Mouse (Mus musculus) MEL (cell line): ENCODE data around the gene Fam129a. TPM values are rescaled to one million over a fixed set of nuclear protein-coding genes. Genes with fewer than 3 reads are reported as not detected.

Experiments
- DNase-seq: peaks from one replicate; pipeline ENCODE4 v3.0.0; 2011; ENCODE audit warnings: low read depth, low spot score
- H3K27ac ChIP-seq: 2 replicates; pipeline ENCODE4 v1.5.1; 2012; ENCODE audit warnings: low read depth, mild to moderate bottlenecking, control low read depth, low read length, moderate library complexity; ENCODE audit not compliant: control insufficient read depth
- H3K27me3 ChIP-seq, 2 experiments: fragments of 150-350 bp in 1 of 2; sonication (generic) in 1 of 2; 2 replicates each; pipeline ENCODE4 v1.6.1; 2012; ENCODE audit warnings: low read length in 2 of 2, mild to moderate bottlenecking in 2 of 2, improper control_type of control experiment in 1 of 2, moderate library complexity in 1 of 2; ENCODE audit not compliant: insufficient read depth in 2 of 2, control insufficient read depth in 1 of 2
- H3K36me3 ChIP-seq, 2 experiments: 2 replicates each; pipeline ENCODE4 v1.6.1; 2012 to 2014; ENCODE audit warnings: low read length in 2 of 2, improper control_type of control experiment in 1 of 2, inconsistent platforms in 1 of 2, mild to moderate bottlenecking in 1 of 2; ENCODE audit not compliant: insufficient read depth in 2 of 2, control insufficient read depth in 1 of 2
- H3K4me1 ChIP-seq, 2 experiments: fragments of 150-350 bp in 1 of 2; sonication (generic) in 1 of 2; 2 replicates each; pipeline ENCODE4 v1.6.1; 2012; ENCODE audit warnings: low read length in 2 of 2, improper control_type of control experiment in 1 of 2, mild to moderate bottlenecking in 1 of 2; ENCODE audit not compliant: insufficient read depth in 2 of 2, control insufficient read depth in 1 of 2
- H3K4me3 ChIP-seq, 2 experiments: fragments of 150-350 bp in 1 of 2; sonication (generic) in 1 of 2; 2 replicates each; pipeline ENCODE4 v1.5.1; 2012; ENCODE audit warnings: low read depth in 2 of 2, low read length in 2 of 2, mild to moderate bottlenecking in 2 of 2, moderate library complexity in 2 of 2, control low read depth in 1 of 2, improper control_type of control experiment in 1 of 2; ENCODE audit not compliant: control insufficient read depth in 1 of 2, insufficient read depth in 1 of 2
- H3K79me2 ChIP-seq: 2 replicates; pipeline ENCODE4 v1.6.1; 2012; ENCODE audit warnings: mild to moderate bottlenecking, low read length, moderate library complexity; ENCODE audit not compliant: control insufficient read depth, poor library complexity, insufficient read depth
- H3K9ac ChIP-seq: 2 replicates; pipeline ENCODE4 v1.6.1; 2012; ENCODE audit warnings: low read depth, mild to moderate bottlenecking, control low read depth, low read length, moderate library complexity; ENCODE audit not compliant: control insufficient read depth, poor library complexity, severe bottlenecking
- H3K9me3 ChIP-seq: fragments of 150-350 bp; sonication (generic); replicated peaks from 2 replicates; pipeline ENCODE4 v1.6.1; 2012; ENCODE audit warnings: mild to moderate bottlenecking, low read length, improper control_type of control experiment, moderate library complexity; ENCODE audit not compliant: insufficient read depth
- BHLHE40 ChIP-seq: IDR thresholded peaks from 2 replicates; pipeline ENCODE4 v1.6.1; 2012; ENCODE audit warnings: low read depth, mild to moderate bottlenecking, inconsistent platforms, low read length, improper control_type of control experiment, borderline replicate concordance
- CHD2 ChIP-seq: IDR thresholded peaks from 2 replicates; pipeline ENCODE4 v1.6.1; 2011; ENCODE audit warnings: low read length, improper control_type of control experiment
- GABPA ChIP-seq: IDR thresholded peaks from 2 replicates; pipeline ENCODE4 v1.6.1; 2012; ENCODE audit warnings: low read depth, mild to moderate bottlenecking, inconsistent platforms, low read length, improper control_type of control experiment, moderate library complexity
- GATA1 ChIP-seq: IDR thresholded peaks from 2 replicates; pipeline ENCODE4 v1.6.1; 2011; ENCODE audit warnings: low read depth, low read length, improper control_type of control experiment
- KAT2A ChIP-seq: conservative IDR thresholded peaks from 2 replicates; pipeline ENCODE4 v1.6.1; 2012; ENCODE audit warnings: low read depth, low read length, improper control_type of control experiment, inconsistent platforms
- MAZ ChIP-seq: IDR thresholded peaks from 2 replicates; pipeline ENCODE4 v1.6.1; 2012; ENCODE audit warnings: low read depth, mild to moderate bottlenecking, inconsistent platforms, low read length, improper control_type of control experiment
- MXI1 ChIP-seq: IDR thresholded peaks from 2 replicates; pipeline ENCODE4 v1.6.1; 2011; ENCODE audit warnings: mild to moderate bottlenecking, low read depth, low read length, improper control_type of control experiment
- MYC ChIP-seq: IDR thresholded peaks from 2 replicates; pipeline ENCODE4 v1.6.1; 2011; ENCODE audit warnings: low read depth, mild to moderate bottlenecking, low read length, improper control_type of control experiment, moderate library complexity
- NELFE ChIP-seq: IDR thresholded peaks from 2 replicates; pipeline ENCODE4 v1.6.1; 2011; ENCODE audit warnings: low read depth, low read length, improper control_type of control experiment
- POLR2A ChIP-seq, 2 experiments: IDR thresholded peaks; 2 replicates each; pipeline ENCODE4 v1.6.1; 2011 to 2012; ENCODE audit warnings: low read length in 2 of 2, mild to moderate bottlenecking in 2 of 2, control low read depth in 1 of 2, improper control_type of control experiment in 1 of 2, low read depth in 1 of 2, moderate library complexity in 1 of 2; ENCODE audit not compliant: control insufficient read depth in 1 of 2, insufficient read depth in 1 of 2, poor library complexity in 1 of 2
- TBP ChIP-seq: IDR thresholded peaks from 2 replicates; pipeline ENCODE4 v1.8.0; 2011; ENCODE audit warnings: low read depth, low read length, improper control_type of control experiment
- TCF12 ChIP-seq: IDR thresholded peaks from 2 replicates; pipeline ENCODE4 v1.6.1; 2014; ENCODE audit warnings: low read depth, mild to moderate bottlenecking, inconsistent platforms, low read length, improper control_type of control experiment, moderate library complexity
- UBTF ChIP-seq: IDR thresholded peaks from 2 replicates; pipeline ENCODE4 v1.6.1; 2012; ENCODE audit warnings: low read depth, mild to moderate bottlenecking, inconsistent platforms, low read length, improper control_type of control experiment, moderate library complexity, borderline replicate concordance; ENCODE audit not compliant: insufficient read depth
- USF1 ChIP-seq: IDR thresholded peaks from 2 replicates; pipeline ENCODE4 v1.6.1; 2014; ENCODE audit warnings: low read depth, mild to moderate bottlenecking, inconsistent platforms, low read length, improper control_type of control experiment, moderate library complexity
- USF2 ChIP-seq, 2 experiments: IDR thresholded peaks; 2 replicates each; pipeline ENCODE4 v1.6.1; 2011 to 2012; ENCODE audit warnings: improper control_type of control experiment in 2 of 2, low read length in 2 of 2, borderline replicate concordance in 1 of 2, inconsistent platforms in 1 of 2, low read depth in 1 of 2, mild to moderate bottlenecking in 1 of 2; ENCODE audit not compliant: insufficient read depth in 1 of 2
- ZC3H11A ChIP-seq: IDR thresholded peaks from 2 replicates; pipeline ENCODE4 v1.6.1; 2012; ENCODE audit warnings: low read depth, mild to moderate bottlenecking, inconsistent platforms, low read length, improper control_type of control experiment
- ZNF384 ChIP-seq: IDR thresholded peaks from 2 replicates; pipeline ENCODE4 v1.6.1; 2012; ENCODE audit warnings: low read depth, mild to moderate bottlenecking, inconsistent platforms, low read length, improper control_type of control experiment
- polyA plus RNA-seq, 2 experiments: library from polyadenylated mRNA; stranded (reverse) in 1 of 2; unstranded in 1 of 2; fragments of >175 nt in 1 of 2; fragments of >200 nt in 1 of 2; gene quantifications; 2 replicates each; pipeline versions ENCODE4 v1.2.1 to v1.2.4; 2012; ENCODE audit warnings: low replicate concordance in 2 of 2, low read depth in 1 of 2; ENCODE audit not compliant: insufficient read length in 2 of 2, insufficient read depth in 1 of 2, missing spikeins in 1 of 2
- total RNA-seq: library from RNA; depleted of rRNA; stranded (reverse); fragments of 300-350 nt; gene quantifications from 2 replicates; pipeline ENCODE4 v1.2.3, GENCODE M21; 2012

The Fam129a gene
- total and polyA plus RNA-seq, 3 experiments, result 3.1 to 67.5 (median 8.8) TPM

- Histone ChIP-seq H3K27ac (no peak overlapping the region), H3K79me2 (no peaks in the 10 kb centered on the region), H3K9me3 (no peaks in the 10 kb centered on the region), H3K4me1 (no peaks in the 10 kb centered on the region), H3K27me3 (no peaks in the 10 kb centered on the region), H3K36me3 (peaks cover 0 to 3% of the 10 kb centered on the region in 2 experiments; a peak in 1 of 4 replicates), H3K4me3 (no peak overlapping the region), H3K9ac (no peak overlapping the region)
- no peak for DNase-seq
- TF ChIP-seq TBP, result no peak
Measured at GRCm38 (mm10) chr1:151696751-151697150, 125.8 kb downstream of the Fam129a start.

- DNase-seq, result no peak
- Histone ChIP-seq H3K9me3 (no peaks in the 10 kb centered on the region), H3K36me3 (peaks cover 0 to 3% of the 10 kb centered on the region in 2 experiments; a peak in 1 of 4 replicates), H3K9ac (no peak overlapping the region), H3K27me3 (no peaks in the 10 kb centered on the region), H3K79me2 (no peaks in the 10 kb centered on the region), H3K4me3 (no peak overlapping the region), H3K27ac (no peak overlapping the region), H3K4me1 (no peaks in the 10 kb centered on the region)
- TF ChIP-seq MXI1 (no peak), KAT2A (no peak), GATA1 (no peak), MAZ (no peak), POLR2A (IDR thresholded peaks at IDR 0.05; ENCODE audit: control insufficient read depth in 1 of 2, insufficient read depth in 1 of 2, low read depth in 1 of 2, low read length in 2 of 2, poor library complexity in 1 of 2) (no peak), CHD2 (no peak), UBTF (no peak), BHLHE40 (no peak), ZNF384 (no peak), TCF12 (no peak), GABPA (no peak), ZC3H11A (no peak), USF2 (IDR thresholded peaks at IDR 0.05; ENCODE audit: borderline replicate concordance in 1 of 2, insufficient read depth in 1 of 2, low read depth in 1 of 2, low read length in 2 of 2) (no peak), NELFE (no peak)
Measured at GRCm38 (mm10) chr1:151697901-151698641, 127.1 kb downstream of the Fam129a start.

- Histone ChIP-seq H3K27me3 (no peaks in the 10 kb centered on the region), H3K9me3 (no peaks in the 10 kb centered on the region), H3K79me2 (no peaks in the 10 kb centered on the region), H3K4me1 (peaks cover 0 to 5% of the 10 kb centered on the region in 2 experiments; a peak in 1 of 4 replicates), H3K36me3 (peaks cover 0 to 3% of the 10 kb centered on the region in 2 experiments; a peak in 3 of 4 replicates), H3K9ac (no peak overlapping the region), H3K27ac (no peak overlapping the region), H3K4me3 (no peak overlapping the region)
- TF ChIP-seq BHLHE40 (no peak), MAZ (no peak), ZC3H11A (no peak), CHD2 (no peak), UBTF (no peak), MYC (no peak), USF1 (no peak)
- DNase-seq, result no peak
Measured at GRCm38 (mm10) chr1:151699363-151699762, 128.4 kb downstream of the Fam129a start.
